Mouse (Mus musculus) forebrain, embryonic 15.5 days (tissue): ENCODE measurements at regions not wholly inside any gene's neighbourhood (a gene's known extent, or its start where the extent isn't known, plus 50 kb on each side); places are given as distances from the start of the nearest gene placed in this dataset.
A peak's percentile ranks its signal among the peaks of the same experiment; 100 is the strongest.

Experiments
- ATAC-seq: fragments of 200-750 bp; cut with Nextera tagmentation; replicated peaks from 2 replicates; pipeline ENCODE4 v1.8.0; 2017; ENCODE audit warnings: mild to moderate bottlenecking, moderate TSS enrichment, moderate library complexity
- H3K27ac ChIP-seq: fragments of 300-500 bp; sonication (generic); replicated peaks from 2 replicates; pipeline ENCODE4 v1.5.1; 2015; ENCODE audit warnings: mild to moderate bottlenecking, inconsistent platforms
- H3K27me3 ChIP-seq: fragments of 300-500 bp; sonication (generic); 2 replicates; pipeline ENCODE4 v1.6.1; 2015; ENCODE audit warnings: inconsistent platforms
- H3K36me3 ChIP-seq: fragments of 300-500 bp; sonication (generic); 2 replicates; pipeline ENCODE4 v1.6.1; 2015; ENCODE audit warnings: mild to moderate bottlenecking, inconsistent platforms
- H3K4me1 ChIP-seq: fragments of 300-500 bp; sonication (generic); 2 replicates; pipeline ENCODE4 v1.6.1; 2015; ENCODE audit warnings: inconsistent platforms
- H3K4me2 ChIP-seq: fragments of 300-500 bp; sonication (generic); replicated peaks from 2 replicates; pipeline ENCODE4 v1.6.1; 2015; ENCODE audit warnings: mild to moderate bottlenecking, inconsistent platforms
- H3K4me3 ChIP-seq: fragments of 300-500 bp; sonication (generic); 2 replicates; pipeline ENCODE4 v1.5.1; 2015; ENCODE audit warnings: mild to moderate bottlenecking, inconsistent platforms
- H3K9ac ChIP-seq: fragments of 300-500 bp; sonication (generic); replicated peaks from 2 replicates; pipeline ENCODE4 v1.6.1; 2015; ENCODE audit warnings: mild to moderate bottlenecking, inconsistent platforms
- H3K9me3 ChIP-seq: fragments of 300-500 bp; sonication (generic); 2 replicates; pipeline ENCODE4 v1.6.1; 2016; ENCODE audit warnings: inconsistent platforms
- WGBS: fragments of 180-500 bp; shearing (Covaris S2); methylation state at CpG from one replicate; pipeline ENCODE4 v1.1.7; 2015; ENCODE audit warnings: mixed read lengths; 5-methylcytosine and 5-hydroxymethylcytosine counted together

- Histone ChIP-seq H3K4me3 (no peak overlapping the region), H3K27ac (peak overlapping the region; percentile 98), H3K9me3 (no peaks in the 10 kb centered on the region), H3K9ac (no peak overlapping the region), H3K4me2 (no peak overlapping the region), H3K27me3 (no peaks in the 10 kb centered on the region), H3K4me1 (peaks cover 60% of the 10 kb centered on the region), H3K36me3 (no peaks in the 10 kb centered on the region)
- 19% methylated on average over 5 of the region's 5 CpGs for WGBS
- ATAC-seq: no peak
Measured at GRCm38 (mm10) chrX:11491235-11491634, 163.6 kb downstream of the H2al1j start.

GRCm38 (mm10) chrX:11491676-11492391 is 164.2 kb downstream of the H2al1j start:
- Histone ChIP-seq H3K27me3 (no peaks in the 10 kb centered on the region), H3K4me3 (no peak overlapping the region), H3K27ac (peak overlapping the region; percentile 98), H3K4me2 (peak overlapping the region; percentile 23; the same call in 1 of the 2 replicates), H3K4me1 (peaks cover 56% of the 10 kb centered on the region), H3K9me3 (no peaks in the 10 kb centered on the region), H3K9ac (peak overlapping the region; percentile 10; the same call in 1 of the 2 replicates), H3K36me3 (no peaks in the 10 kb centered on the region)
- WGBS: 33% methylated on average over 32 of the region's 32 CpGs
- no peak for ATAC-seq

GRCm38 (mm10) chrX:11493526-11494245 is 166.1 kb downstream of the H2al1j start:
- peak overlapping the region; percentile 43 for H3K9ac ChIP-seq

GRCm38 (mm10) chrX:11494246-11494630 is 166.6 kb downstream of the H2al1j start:
- Histone ChIP-seq H3K36me3 (no peaks in the 10 kb centered on the region), H3K27me3 (no peaks in the 10 kb centered on the region), H3K9me3 (no peaks in the 10 kb centered on the region), H3K4me3 (no peak overlapping the region; the same call in 1 of the 2 replicates), H3K4me1 (peaks cover 52% of the 10 kb centered on the region), H3K27ac (peak overlapping the region; percentile 98), H3K9ac (peak overlapping the region; percentile 43; the same call in 1 of the 2 replicates), H3K4me2 (peak overlapping the region; percentile 42)
- WGBS: 15% methylated on average over 12 of the region's 12 CpGs
- ATAC-seq: peak; percentile 62

More at GRCm38 (mm10) chrX:11493526-11494245, 166.1 kb downstream of the H2al1j start:
- Histone ChIP-seq H3K36me3 (no peaks in the 10 kb centered on the region), H3K27me3 (no peaks in the 10 kb centered on the region), H3K4me1 (peaks cover 52% of the 10 kb centered on the region), H3K4me2 (peak overlapping the region; percentile 42), H3K4me3 (no peak overlapping the region), H3K27ac (peak overlapping the region; percentile 98), H3K9me3 (no peaks in the 10 kb centered on the region)
- 26% methylated on average over 19 of the region's 19 CpGs for WGBS
- peak; percentile 78 for ATAC-seq

GRCm38 (mm10) chrX:11512439-11512838 is 184.8 kb downstream of the H2al1j start:
- WGBS: 42% methylated on average over 5 of the region's 5 CpGs
- H3K9ac ChIP-seq: no peak overlapping the region
- no peak for ATAC-seq
- no peaks in the 10 kb centered on the region for H3K27me3 ChIP-seq
- H3K9me3 ChIP-seq: no peaks in the 10 kb centered on the region
- no peak overlapping the region for H3K4me2 ChIP-seq
- H3K4me3 ChIP-seq: no peak overlapping the region
- peaks cover 4% of the 10 kb centered on the region; the same call in 1 of the 2 replicates for H3K4me1 ChIP-seq
- no peaks in the 10 kb centered on the region for H3K36me3 ChIP-seq
- no peak overlapping the region for H3K27ac ChIP-seq

- H3K4me1 ChIP-seq: peaks cover 4% of the 10 kb centered on the region; the same call in 1 of the 2 replicates
- H3K9ac ChIP-seq: no peak overlapping the region
- H3K27ac ChIP-seq: no peak overlapping the region
- no peak for ATAC-seq
- H3K36me3 ChIP-seq: no peaks in the 10 kb centered on the region
- 61% methylated on average over 4 of the region's 4 CpGs for WGBS
- H3K27me3 ChIP-seq: no peaks in the 10 kb centered on the region
- no peak overlapping the region for H3K4me3 ChIP-seq
- no peaks in the 10 kb centered on the region for H3K9me3 ChIP-seq
- no peak overlapping the region for H3K4me2 ChIP-seq
Measured at GRCm38 (mm10) chrX:11512928-11513327, 185.3 kb downstream of the H2al1j start.

GRCm38 (mm10) chrX:11523791-11524190 is 196.2 kb downstream of the H2al1j start:
- H3K9me3 ChIP-seq: no peaks in the 10 kb centered on the region
- H3K27ac ChIP-seq: no peak overlapping the region
- H3K4me1 ChIP-seq: no peaks in the 10 kb centered on the region
- H3K27me3 ChIP-seq: no peaks in the 10 kb centered on the region
- H3K9ac ChIP-seq: no peak overlapping the region
- H3K4me3 ChIP-seq: no peak overlapping the region
- H3K4me2 ChIP-seq: no peak overlapping the region
- WGBS: 23% methylated on average over 4 of the region's 4 CpGs
- ATAC-seq: no peak
- no peaks in the 10 kb centered on the region for H3K36me3 ChIP-seq

GRCm38 (mm10) chrX:11525326-11525725 is 197.7 kb downstream of the H2al1j start:
- Histone ChIP-seq H3K9me3 (no peaks in the 10 kb centered on the region), H3K9ac (no peak overlapping the region), H3K27me3 (no peaks in the 10 kb centered on the region), H3K4me3 (no peak overlapping the region), H3K4me1 (no peaks in the 10 kb centered on the region), H3K36me3 (no peaks in the 10 kb centered on the region), H3K27ac (no peak overlapping the region), H3K4me2 (no peak overlapping the region)
- ATAC-seq: no peak
- 73% methylated on average over 8 of the region's 8 CpGs for WGBS

- Histone ChIP-seq H3K4me3 (no peak overlapping the region), H3K36me3 (no peaks in the 10 kb centered on the region), H3K27ac (no peak overlapping the region), H3K4me2 (no peak overlapping the region), H3K9ac (no peak overlapping the region), H3K9me3 (no peaks in the 10 kb centered on the region), H3K27me3 (peaks cover 2% of the 10 kb centered on the region; the same call in 1 of the 2 replicates), H3K4me1 (peaks cover 6% of the 10 kb centered on the region; the same call in 1 of the 2 replicates)
- 54% methylated on average over 5 of the region's 5 CpGs for WGBS
- no peak for ATAC-seq
Measured at GRCm38 (mm10) chrX:11528589-11528988, 201.0 kb downstream of the H2al1j start.

GRCm38 (mm10) chrX:11529221-11529620 is 201.6 kb downstream of the H2al1j start:
- H3K27ac ChIP-seq: no peak overlapping the region
- no peak overlapping the region for H3K4me3 ChIP-seq
- 87% methylated on average over 3 of the region's 3 CpGs for WGBS
- H3K9ac ChIP-seq: no peak overlapping the region
- H3K4me2 ChIP-seq: no peak overlapping the region
- ATAC-seq: no peak
- no peaks in the 10 kb centered on the region for H3K36me3 ChIP-seq
- H3K9me3 ChIP-seq: no peaks in the 10 kb centered on the region
- peaks cover 2% of the 10 kb centered on the region; the same call in 1 of the 2 replicates for H3K27me3 ChIP-seq
- peaks cover 8% of the 10 kb centered on the region; the same call in 1 of the 2 replicates for H3K4me1 ChIP-seq

- H3K4me2 ChIP-seq: no peak overlapping the region
- ATAC-seq: no peak
- H3K9ac ChIP-seq: no peak overlapping the region
- peaks cover 8% of the 10 kb centered on the region; the same call in 1 of the 2 replicates for H3K4me1 ChIP-seq
- H3K27ac ChIP-seq: peak overlapping the region; percentile 60
- no peak overlapping the region for H3K4me3 ChIP-seq
- peaks cover 2% of the 10 kb centered on the region; the same call in 1 of the 2 replicates for H3K27me3 ChIP-seq
- WGBS: 44% methylated on average over 4 of the region's 4 CpGs
- no peaks in the 10 kb centered on the region for H3K36me3 ChIP-seq
- H3K9me3 ChIP-seq: no peaks in the 10 kb centered on the region
Measured at GRCm38 (mm10) chrX:11532817-11533216, 205.2 kb downstream of the H2al1j start.

GRCm38 (mm10) chrX:11533871-11534270 is 206.2 kb downstream of the H2al1j start:
- no peaks in the 10 kb centered on the region for H3K36me3 ChIP-seq
- H3K9ac ChIP-seq: no peak overlapping the region
- peak; percentile 83 for ATAC-seq
- H3K4me2 ChIP-seq: no peak overlapping the region
- H3K27me3 ChIP-seq: peaks cover 2% of the 10 kb centered on the region; the same call in 1 of the 2 replicates
- H3K27ac ChIP-seq: peak overlapping the region; percentile 60
- H3K9me3 ChIP-seq: no peaks in the 10 kb centered on the region
- H3K4me3 ChIP-seq: no peak overlapping the region
- H3K4me1 ChIP-seq: peaks cover 8% of the 10 kb centered on the region; the same call in 1 of the 2 replicates
- WGBS: 21% methylated on average over 8 of the region's 8 CpGs
